Mouse (Mus musculus): ENCODE measurements around the gene Gm20458. TPM values are rescaled to one million over a fixed set of nuclear protein-coding genes. Genes with fewer than 3 reads are reported as not detected.

Gene Gm20458
- polyA plus RNA-seq, 1 experiment = not detected

DNA sequence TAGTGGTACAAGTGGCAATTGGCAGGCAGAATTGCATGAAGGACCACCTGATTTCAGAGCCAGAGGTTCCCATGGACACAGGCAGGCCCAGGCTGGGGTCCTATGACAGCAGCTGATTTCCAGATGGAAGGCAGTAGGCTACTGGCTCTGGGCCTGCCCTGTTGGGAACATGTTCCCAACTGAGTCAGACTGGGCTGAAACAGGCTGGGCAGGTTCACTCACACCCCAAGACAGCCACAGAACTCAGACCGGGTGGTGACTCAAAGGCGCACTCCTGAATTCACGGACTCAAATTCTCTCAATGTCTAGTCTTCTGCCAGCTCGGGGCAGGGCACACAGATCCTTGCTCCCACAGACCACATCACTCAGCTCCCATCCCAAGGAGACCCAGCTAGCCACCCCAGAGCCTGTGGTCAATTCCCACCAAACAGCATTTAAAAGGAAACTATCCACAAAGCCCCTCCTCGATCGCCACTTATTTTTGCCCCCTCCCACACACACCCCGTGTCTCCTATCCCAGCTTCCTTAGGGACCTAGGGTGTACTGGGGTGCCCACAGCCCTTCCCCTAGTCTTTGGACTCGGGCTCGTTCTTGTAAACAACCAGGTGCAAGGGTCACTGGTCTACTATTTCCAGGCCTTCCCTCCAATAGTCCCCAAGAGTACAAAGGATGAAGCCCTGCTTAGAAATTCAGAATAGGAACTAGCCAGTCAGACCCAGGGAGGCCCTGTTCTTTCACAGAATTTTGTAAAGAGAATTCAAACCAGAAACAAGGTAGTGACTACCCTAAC is 28.9 kb upstream of the Gm20458 start:
- Histone ChIP-seq H3K27me3 (ENCODE audit: control insufficient read depth, insufficient read depth, low read length, poor library complexity, severe bottlenecking) (no peaks in the 10 kb centered on the region), H3K4me3 (ENCODE audit: low read depth, low read length) (peak overlapping the region; percentile 47; the same call in 1 of the 2 replicates), H3K9me3 (replicated peaks; ENCODE audit: control insufficient read depth, insufficient read depth, low read length, poor library complexity, severe bottlenecking) (no peaks in the 10 kb centered on the region), H3K9ac (ENCODE audit: low read depth, poor library complexity, severe bottlenecking) (peak overlapping the region; percentile 1; the same call in 1 of the 2 replicates), H3K27ac (ENCODE audit: insufficient read depth, low read length) (peak overlapping the region; percentile 63), H3K4me1 (ENCODE audit: control insufficient read depth, insufficient read depth, low read length) (peaks cover 29% of the 10 kb centered on the region), H3K36me3 (ENCODE audit: control insufficient read depth, insufficient read depth, low read length, poor library complexity, severe bottlenecking) (peaks cover 24% of the 10 kb centered on the region)
- no peak for TF ChIP-seq EP300 (IDR thresholded peaks at IDR 0.05; ENCODE audit: insufficient read depth, low read depth, low read length)

DNA sequence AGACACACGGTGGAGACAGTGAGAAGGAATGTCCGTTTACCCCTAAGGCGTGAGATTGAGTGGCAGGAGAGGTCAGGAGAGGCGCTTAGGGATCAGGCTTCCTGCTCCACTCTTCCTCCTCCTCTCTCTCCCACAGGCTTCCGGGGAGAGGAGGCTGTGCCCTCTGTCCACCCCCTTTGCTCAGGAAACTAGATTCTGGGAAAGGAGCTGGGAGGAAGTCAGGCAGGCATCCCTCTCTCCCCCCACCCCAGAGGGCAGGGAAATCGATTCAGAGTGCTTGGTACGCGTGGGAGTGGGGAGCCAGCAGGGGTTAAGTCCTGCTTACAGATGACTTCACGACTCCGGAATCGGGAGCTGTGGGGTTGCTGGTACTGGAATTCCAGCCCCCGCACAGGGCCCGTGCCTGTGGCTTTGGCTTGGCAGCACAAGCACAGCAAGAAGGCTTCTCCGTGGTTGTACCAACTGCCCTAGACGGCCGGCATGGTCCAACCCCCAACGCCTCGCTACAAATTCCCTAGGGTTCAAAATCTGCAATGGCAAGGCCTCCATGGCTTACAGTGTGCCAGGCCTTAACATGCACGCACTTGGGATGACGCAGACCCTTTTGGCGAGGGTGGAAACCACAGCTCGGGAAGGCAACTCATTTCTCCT is 28.1 kb upstream of the Gm20458 start:
- TF ChIP-seq CTCF (IDR thresholded peaks at IDR 0.05; ENCODE audit: low read depth, low read length) (no peak), EP300 (IDR thresholded peaks at IDR 0.05; ENCODE audit: insufficient read depth, low read depth, low read length) (peak; percentile 75), POLR2A (IDR thresholded peaks at IDR 0.05; ENCODE audit: insufficient read depth, low read length) (no peak)
- Histone ChIP-seq H3K4me1 (ENCODE audit: control insufficient read depth, insufficient read depth, low read length) (peaks cover 29% of the 10 kb centered on the region), H3K9ac (ENCODE audit: low read depth, poor library complexity, severe bottlenecking) (peak overlapping the region; percentile 15), H3K27ac (ENCODE audit: insufficient read depth, low read length) (peak overlapping the region; percentile 63), H3K27me3 (ENCODE audit: control insufficient read depth, insufficient read depth, low read length, poor library complexity, severe bottlenecking) (no peaks in the 10 kb centered on the region), H3K4me3 (ENCODE audit: low read depth, low read length) (peak overlapping the region; percentile 47), H3K36me3 (ENCODE audit: control insufficient read depth, insufficient read depth, low read length, poor library complexity, severe bottlenecking) (peaks cover 21% of the 10 kb centered on the region), H3K9me3 (replicated peaks; ENCODE audit: control insufficient read depth, insufficient read depth, low read length, poor library complexity, severe bottlenecking) (no peaks in the 10 kb centered on the region)

DNA sequence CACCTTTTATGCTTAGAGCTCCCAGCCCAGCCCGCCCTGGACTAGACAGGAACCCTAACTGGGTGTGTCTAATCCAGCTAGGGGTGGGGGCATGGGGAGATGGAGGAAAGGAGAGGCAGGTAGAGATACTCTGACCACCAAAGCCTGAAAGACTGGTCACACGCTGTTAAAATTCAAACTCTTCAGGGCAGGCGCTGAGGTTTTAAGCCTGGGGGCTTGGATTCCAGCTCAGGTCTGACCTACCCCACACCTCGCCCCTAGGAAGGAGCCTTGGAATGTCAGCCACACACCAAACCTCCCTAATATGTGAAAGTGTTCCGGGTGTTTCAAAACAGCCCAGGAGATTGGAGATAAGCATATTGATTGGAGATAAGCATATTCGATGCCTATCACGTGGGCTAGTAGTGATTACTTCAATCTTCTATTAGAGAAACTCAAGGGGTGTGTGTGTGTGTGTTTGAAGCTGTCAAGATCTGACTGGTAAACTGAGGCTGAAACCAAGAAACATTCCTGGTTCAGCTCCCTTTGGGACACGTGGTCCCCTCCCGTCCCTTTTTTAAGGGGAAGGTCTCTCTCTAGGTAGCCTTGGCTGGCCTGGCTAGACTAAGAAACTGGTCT is 27.4 kb upstream of the Gm20458 start:
- Histone ChIP-seq H3K36me3 (ENCODE audit: control insufficient read depth, insufficient read depth, low read length, poor library complexity, severe bottlenecking) (peaks cover 14% of the 10 kb centered on the region), H3K27me3 (ENCODE audit: control insufficient read depth, insufficient read depth, low read length, poor library complexity, severe bottlenecking) (no peaks in the 10 kb centered on the region), H3K4me3 (ENCODE audit: low read depth, low read length) (peak overlapping the region; percentile 47; the same call in 1 of the 2 replicates), H3K9me3 (replicated peaks; ENCODE audit: control insufficient read depth, insufficient read depth, low read length, poor library complexity, severe bottlenecking) (no peaks in the 10 kb centered on the region), H3K4me1 (ENCODE audit: control insufficient read depth, insufficient read depth, low read length) (peaks cover 30% of the 10 kb centered on the region), H3K9ac (ENCODE audit: low read depth, poor library complexity, severe bottlenecking) (peak overlapping the region; percentile 15; the same call in 1 of the 2 replicates), H3K27ac (ENCODE audit: insufficient read depth, low read length) (peak overlapping the region; percentile 63)
- TF ChIP-seq CTCF (IDR thresholded peaks at IDR 0.05; ENCODE audit: low read depth, low read length) (no peak), EP300 (IDR thresholded peaks at IDR 0.05; ENCODE audit: insufficient read depth, low read depth, low read length) (0 out of 2 replicates have a peak, but pooled peaks have one; percentile 63)

DNA sequence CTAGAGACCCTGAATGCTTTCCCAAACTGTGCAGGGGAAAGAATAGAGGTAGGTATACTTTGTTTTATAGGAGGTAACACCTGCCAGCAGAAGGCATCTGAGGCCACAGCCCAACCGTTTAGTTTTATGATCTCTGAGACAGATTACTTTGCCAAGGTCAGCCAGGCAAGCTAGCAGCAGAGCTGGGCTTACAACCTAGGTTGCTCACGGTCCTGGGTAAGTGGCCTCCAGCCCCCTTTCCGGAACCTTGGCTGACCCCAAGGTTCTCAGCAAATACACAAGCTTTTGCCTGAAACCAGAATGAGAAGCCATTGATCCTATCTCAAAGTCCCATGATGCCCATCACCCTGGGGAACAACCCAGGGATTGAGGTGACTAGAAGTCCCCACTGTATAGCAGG is 26.1 kb upstream of the Gm20458 start:
- Histone ChIP-seq H3K9ac (ENCODE audit: low read depth, poor library complexity, severe bottlenecking) (no peak overlapping the region), H3K4me1 (ENCODE audit: control insufficient read depth, insufficient read depth, low read length) (peaks cover 25% of the 10 kb centered on the region), H3K27ac (ENCODE audit: insufficient read depth, low read length) (0 out of 2 replicates have a peak overlapping the region, but pooled peaks have one; percentile 34), H3K4me3 (ENCODE audit: low read depth, low read length) (no peak overlapping the region), H3K36me3 (ENCODE audit: control insufficient read depth, insufficient read depth, low read length, poor library complexity, severe bottlenecking) (peaks cover 1% of the 10 kb centered on the region), H3K9me3 (replicated peaks; ENCODE audit: control insufficient read depth, insufficient read depth, low read length, poor library complexity, severe bottlenecking) (no peaks in the 10 kb centered on the region), H3K27me3 (ENCODE audit: control insufficient read depth, insufficient read depth, low read length, poor library complexity, severe bottlenecking) (no peaks in the 10 kb centered on the region)
- TF ChIP-seq POLR2A (IDR thresholded peaks at IDR 0.05; ENCODE audit: insufficient read depth, low read length) (no peak), EP300 (IDR thresholded peaks at IDR 0.05; ENCODE audit: insufficient read depth, low read depth, low read length) (no peak), CTCF (IDR thresholded peaks at IDR 0.05; ENCODE audit: low read depth, low read length) (no peak)

DNA sequence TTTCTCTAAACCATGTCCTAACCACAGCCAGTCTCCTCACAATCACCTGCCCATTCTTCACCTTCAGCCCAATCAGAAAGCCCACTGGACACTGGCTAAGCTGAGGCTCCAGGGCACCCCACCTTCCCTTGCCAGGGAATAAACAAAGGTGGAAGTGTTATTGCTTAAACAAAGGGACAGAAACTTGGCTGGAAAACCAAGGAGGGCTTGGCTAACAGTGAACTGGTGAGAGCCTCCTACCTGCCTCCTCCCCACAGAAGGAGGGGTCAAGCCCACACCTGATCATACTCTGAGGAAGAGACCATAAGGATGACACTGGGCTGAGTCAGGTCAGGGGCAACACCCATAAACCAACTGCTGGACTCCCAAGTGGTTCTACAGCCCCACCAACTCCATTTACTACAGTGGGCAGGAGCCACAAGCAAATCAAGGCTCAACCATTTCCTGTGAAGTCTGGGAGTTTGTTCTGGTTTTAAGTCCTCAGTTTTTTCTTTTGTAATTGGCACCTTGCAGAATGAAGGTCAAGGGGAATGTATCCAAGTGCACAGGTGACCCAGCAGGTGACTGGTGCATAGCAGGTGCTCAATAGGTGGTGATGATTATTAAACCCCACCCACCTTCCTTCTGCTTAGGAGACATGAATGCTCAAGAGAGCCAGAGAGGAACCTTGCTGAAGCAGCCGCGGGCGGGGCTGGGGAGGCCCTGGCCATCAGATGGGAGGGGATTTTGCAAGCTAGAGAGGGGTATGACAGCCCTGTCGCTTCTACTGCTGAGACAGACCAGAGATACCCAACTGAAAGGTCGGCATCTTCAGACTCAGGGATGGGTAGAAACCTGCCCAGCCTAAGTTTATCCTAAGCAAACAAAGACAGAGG is 25.3 kb upstream of the Gm20458 start:
- Histone ChIP-seq H3K4me3 (ENCODE audit: low read depth, low read length) (no peak overlapping the region), H3K27me3 (ENCODE audit: control insufficient read depth, insufficient read depth, low read length, poor library complexity, severe bottlenecking) (no peaks in the 10 kb centered on the region), H3K9me3 (replicated peaks; ENCODE audit: control insufficient read depth, insufficient read depth, low read length, poor library complexity, severe bottlenecking) (no peaks in the 10 kb centered on the region), H3K9ac (ENCODE audit: low read depth, poor library complexity, severe bottlenecking) (no peak overlapping the region), H3K36me3 (ENCODE audit: control insufficient read depth, insufficient read depth, low read length, poor library complexity, severe bottlenecking) (no peaks in the 10 kb centered on the region), H3K27ac (ENCODE audit: insufficient read depth, low read length) (0 out of 2 replicates have a peak overlapping the region, but pooled peaks have one; percentile 34), H3K4me1 (ENCODE audit: control insufficient read depth, insufficient read depth, low read length) (peaks cover 28% of the 10 kb centered on the region)
- TF ChIP-seq CTCF (IDR thresholded peaks at IDR 0.05; ENCODE audit: low read depth, low read length) = no peak
- no peak for TF ChIP-seq EP300 (IDR thresholded peaks at IDR 0.05; ENCODE audit: insufficient read depth, low read depth, low read length)
- TF ChIP-seq POLR2A (IDR thresholded peaks at IDR 0.05; ENCODE audit: insufficient read depth, low read length) = no peak
